Mouse (Mus musculus) limb, embryonic 11.5 days (tissue): ENCODE measurements around the gene Ndufa4l2. TPM values are rescaled to one million over a fixed set of nuclear protein-coding genes. Genes with fewer than 3 reads are reported as not detected.
A peak's percentile ranks its signal among the peaks of the same experiment; 100 is the strongest.

Experiments used
- ATAC-seq: fragments of 200-750 bp; cut with Nextera tagmentation; 2 replicates; pipeline ENCODE4 v1.8.0; 2017; ENCODE audit warnings: low read depth; ENCODE audit not compliant: insufficient number of reproducible peaks, low FRiP score, low TSS enrichment
- DNase-seq: peaks from one replicate; pipeline ENCODE4 v3.0.0-alpha.2; 2015; ENCODE audit warnings: low spot score
- H3K27ac ChIP-seq: fragments of 300-500 bp; sonication (generic); replicated peaks from 2 replicates; pipeline ENCODE4 v1.5.1; 2014; ENCODE audit warnings: low read depth, mild to moderate bottlenecking, low read length
- H3K27me3 ChIP-seq: fragments of 300-500 bp; sonication (generic); 2 replicates; pipeline ENCODE4 v1.6.1; 2014; ENCODE audit warnings: mild to moderate bottlenecking, low read length, mixed read lengths; ENCODE audit not compliant: control insufficient read depth, insufficient read depth
- H3K36me3 ChIP-seq: fragments of 300-500 bp; sonication (generic); 2 replicates; pipeline ENCODE4 v1.6.1; 2014; ENCODE audit warnings: mild to moderate bottlenecking, low read length, moderate library complexity, mixed read lengths; ENCODE audit not compliant: control insufficient read depth, insufficient read depth
- H3K4me1 ChIP-seq: fragments of 300-500 bp; sonication (generic); 2 replicates; pipeline ENCODE4 v1.6.1; 2014; ENCODE audit warnings: low read length, mixed read lengths; ENCODE audit not compliant: control insufficient read depth, insufficient read depth
- H3K4me2 ChIP-seq: fragments of 300-500 bp; sonication (generic); 2 replicates; pipeline ENCODE4 v1.6.1; 2014; ENCODE audit warnings: low read depth, mild to moderate bottlenecking, moderate library complexity; ENCODE audit not compliant: severe bottlenecking
- H3K4me3 ChIP-seq: fragments of 300-500 bp; sonication (generic); 2 replicates; pipeline ENCODE4 v1.5.1; 2014; ENCODE audit warnings: low read depth, low read length
- H3K9ac ChIP-seq: fragments of 300-500 bp; sonication (generic); 2 replicates; pipeline ENCODE4 v1.6.1; 2014; ENCODE audit warnings: mild to moderate bottlenecking, low read length
- H3K9me3 ChIP-seq: fragments of 300-500 bp; sonication (generic); 2 replicates; pipeline ENCODE4 v1.6.1; 2016; ENCODE audit warnings: low read length; ENCODE audit not compliant: control insufficient read depth
- whole genome bisulfite sequencing: fragments of 180-500 bp; shearing (Covaris S2); extraction: QIAGEN DNeasy Blood & Tissue Kit; methylation state at CpG from one replicate; pipeline ENCODE4 v1.1.7; 2014; 5-methylcytosine and 5-hydroxymethylcytosine counted together
- polyA plus RNA-seq: library from polyadenylated mRNA; unstranded; fragments of >200 nt; fragmentation: Nextera tagmentation; extraction: Ambion mirVana; gene quantifications from 2 replicates; pipeline ENCODE4 v1.2.1, GENCODE M21; 2014

Gene Ndufa4l2
- polyA plus RNA-seq, 1 experiment from 2014 or later = 0.96 TPM

DNA sequence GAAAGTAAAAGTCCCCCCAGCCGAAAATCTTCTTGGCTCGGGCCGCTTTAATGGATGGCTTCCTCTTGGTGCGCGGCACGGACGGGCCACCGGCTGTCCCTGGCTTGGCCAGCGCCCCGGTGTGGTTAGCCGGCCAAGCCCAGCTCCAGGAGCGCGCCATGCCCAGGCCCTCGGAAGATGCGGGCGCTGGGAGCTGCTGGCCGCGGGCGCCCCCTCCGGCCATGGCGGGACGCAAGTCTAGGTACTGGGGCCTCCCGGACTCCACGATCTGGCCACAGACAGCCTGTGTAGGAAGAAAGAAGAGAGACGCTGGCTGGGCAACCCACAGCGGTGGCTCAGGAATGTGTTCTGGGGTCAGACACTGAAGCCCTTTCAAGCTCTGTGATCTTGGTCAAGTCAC is 11.9 kb downstream of the Ndufa4l2 start:
- no peak overlapping the region for H3K9ac ChIP-seq
- H3K4me1 ChIP-seq = peaks cover 47% of the 10 kb centered on the region
- no peak overlapping the region for H3K27ac ChIP-seq
- peaks cover 73% of the 10 kb centered on the region for H3K27me3 ChIP-seq
- H3K36me3 ChIP-seq = no peaks in the 10 kb centered on the region
- H3K4me3 ChIP-seq = peak overlapping the region; percentile 22
- peak; percentile 75 for DNase-seq
- under 1% methylated on average over 26 of the region's 26 CpGs for WGBS
- H3K9me3 ChIP-seq = no peaks in the 10 kb centered on the region
- no peak for ATAC-seq
- peak overlapping the region; percentile 37 for H3K4me2 ChIP-seq

DNA sequence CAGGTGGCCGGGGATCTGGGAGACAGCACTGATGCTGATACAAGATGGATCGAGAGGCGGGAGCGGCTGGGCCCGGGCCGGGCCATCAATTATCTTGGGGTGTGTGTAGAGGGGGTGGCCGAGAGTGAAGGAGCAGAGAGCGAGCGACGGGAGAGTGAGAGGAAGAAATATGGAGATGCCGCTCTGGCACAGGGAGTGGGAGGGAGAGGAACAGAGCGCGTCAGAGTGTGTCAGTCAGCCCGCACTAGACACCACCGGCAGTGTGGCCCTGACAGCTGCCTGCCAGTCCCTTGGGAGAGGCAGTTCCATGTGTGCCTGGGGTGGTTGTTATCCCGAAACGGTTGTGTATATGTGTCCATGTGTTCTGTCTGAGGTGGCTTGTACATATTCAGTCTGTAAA is 12.7 kb downstream of the Ndufa4l2 start:
- Histone ChIP-seq H3K9ac (no peak overlapping the region), H3K4me2 (no peak overlapping the region), H3K9me3 (no peaks in the 10 kb centered on the region), H3K27me3 (peaks cover 81% of the 10 kb centered on the region), H3K4me1 (peaks cover 49% of the 10 kb centered on the region), H3K27ac (no peak overlapping the region), H3K36me3 (no peaks in the 10 kb centered on the region), H3K4me3 (no peak overlapping the region)
- no peak for ATAC-seq
- DNase-seq = peak; percentile 37
- 3% methylated on average over 17 of the region's 17 CpGs for WGBS

DNA sequence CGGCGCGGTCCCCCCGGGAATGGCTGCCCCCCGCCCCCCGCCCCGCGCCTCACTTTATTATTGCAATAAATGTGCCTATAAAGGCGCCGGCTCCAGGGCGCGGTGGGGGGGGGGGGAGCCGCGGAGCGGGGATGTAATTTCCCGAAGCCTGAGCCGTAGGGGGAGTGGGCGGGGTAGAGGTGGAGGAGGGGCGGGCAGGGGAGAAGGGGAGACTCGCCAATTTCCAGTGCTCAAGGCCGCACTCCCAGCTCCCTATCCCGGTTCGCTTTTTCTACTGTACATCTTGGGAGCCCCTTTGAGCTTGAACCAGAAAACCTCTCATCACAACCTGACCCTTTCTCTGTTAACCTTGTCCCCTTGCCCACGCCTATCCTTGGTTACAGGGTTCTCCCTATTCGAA is 16.2 kb downstream of the Ndufa4l2 start:
- Histone ChIP-seq H3K36me3 (no peaks in the 10 kb centered on the region), H3K4me2 (peak overlapping the region; percentile 49), H3K27ac (no peak overlapping the region), H3K4me1 (peaks cover 47% of the 10 kb centered on the region), H3K4me3 (peak overlapping the region; percentile 12), H3K27me3 (peaks cover 100% of the 10 kb centered on the region), H3K9me3 (no peaks in the 10 kb centered on the region), H3K9ac (peak overlapping the region; percentile 19; the same call in 1 of the 2 replicates)
- DNase-seq (no peak), ATAC-seq (no peak)
- under 1% methylated on average over 15 of the region's 25 CpGs for WGBS

DNA sequence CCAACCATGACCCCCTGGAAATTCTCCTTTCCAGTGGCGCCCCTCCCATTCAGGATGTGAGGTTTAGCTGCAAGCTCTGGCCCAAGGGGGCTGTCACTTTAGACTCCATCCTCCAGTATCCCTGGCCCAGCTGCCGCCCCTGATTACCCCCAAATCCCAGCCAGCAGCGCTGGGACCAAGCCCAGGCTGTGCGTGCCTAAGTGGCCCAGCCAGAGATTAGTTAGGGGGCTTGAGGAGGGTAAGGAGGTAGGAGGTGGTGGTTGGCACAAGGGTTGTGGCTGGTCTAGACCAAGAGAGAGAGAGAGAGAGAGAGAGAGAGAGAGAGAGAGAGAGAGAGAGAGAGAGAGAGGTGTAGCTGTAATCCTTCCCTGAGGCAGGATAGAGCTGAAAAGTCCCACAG is 16.8 kb downstream of the Ndufa4l2 start:
- no peak overlapping the region for H3K27ac ChIP-seq
- no peak overlapping the region for H3K4me3 ChIP-seq

DNA sequence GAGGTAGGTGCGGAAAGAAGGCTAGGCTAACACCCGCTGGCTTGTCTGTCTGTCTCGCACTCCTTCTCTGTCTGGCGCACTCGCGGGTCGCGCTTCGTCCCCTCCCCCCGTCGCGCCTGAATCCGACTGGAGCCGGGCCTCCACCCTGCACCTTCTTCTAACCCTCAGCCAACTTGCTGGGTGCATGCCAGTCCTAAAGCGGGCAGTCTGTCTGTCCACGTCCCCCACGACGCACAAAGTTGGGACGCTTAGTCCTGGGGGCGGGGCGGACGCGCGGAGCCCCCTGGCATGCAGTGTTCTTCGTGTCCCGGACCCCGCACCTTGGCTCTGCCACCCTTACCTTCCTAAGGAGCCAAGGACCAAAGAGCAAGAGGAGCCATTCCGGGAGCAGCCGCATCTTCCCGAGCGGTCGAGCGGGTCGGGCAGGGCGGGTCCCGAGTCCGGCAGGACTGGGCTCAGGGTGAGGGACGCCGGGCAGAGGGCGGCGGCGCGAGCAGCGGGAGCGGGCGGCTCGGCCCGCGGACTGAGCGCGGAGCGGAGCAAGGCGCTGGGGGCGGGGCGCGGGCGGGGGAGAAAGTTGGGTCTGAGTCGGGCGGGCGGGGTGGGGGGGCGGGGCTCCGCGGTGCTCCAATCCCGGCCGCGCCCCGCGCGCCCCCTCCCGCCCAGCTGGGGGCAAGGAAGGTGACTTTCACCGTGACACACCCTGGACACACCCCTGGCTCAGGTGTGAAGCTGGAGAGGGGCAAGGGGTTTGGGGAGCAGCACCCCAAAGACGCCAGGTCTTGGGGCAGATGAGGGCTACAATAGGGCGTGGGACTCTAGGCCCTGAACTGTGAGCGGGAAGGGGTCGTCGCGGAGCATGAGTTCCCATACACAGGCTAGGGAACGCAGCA is 19.5 kb downstream of the Ndufa4l2 start, which contains the start of gene Nxph4:
TSS of gene Nxph4 (minus strand) at position 524 of the 893 bp plus-strand sequence.
- WGBS = 1% methylated on average over 49 of the region's 78 CpGs
- Histone ChIP-seq H3K4me1 (peaks cover 30% of the 10 kb centered on the region), H3K4me3 (peak within 1 kb of the TSS; percentile 34), H3K9ac (no peak within 1 kb of the TSS), H3K9me3 (no peaks in the 10 kb centered on the region), H3K27ac (no peak within 1 kb of the TSS), H3K27me3 (peaks cover 73% of the 10 kb centered on the region), H3K4me2 (peak within 1 kb of the TSS; percentile 74), H3K36me3 (no peaks in the 10 kb centered on the region)
- ATAC-seq (no peak), DNase-seq (peak; percentile 51)

More for the DNA sequence above, 16.8 kb downstream of the Ndufa4l2 start:
- 0% methylated on average over 4 of the region's 4 CpGs for WGBS
- ATAC-seq = no peak
- peaks cover 41% of the 10 kb centered on the region for H3K4me1 ChIP-seq
- H3K9me3 ChIP-seq = no peaks in the 10 kb centered on the region
- DNase-seq = no peak
- no peak overlapping the region for H3K9ac ChIP-seq
- H3K4me2 ChIP-seq = peak overlapping the region; percentile 49; the same call in 1 of the 2 replicates
- H3K36me3 ChIP-seq = no peaks in the 10 kb centered on the region
- H3K27me3 ChIP-seq = peaks cover 100% of the 10 kb centered on the region

DNA sequence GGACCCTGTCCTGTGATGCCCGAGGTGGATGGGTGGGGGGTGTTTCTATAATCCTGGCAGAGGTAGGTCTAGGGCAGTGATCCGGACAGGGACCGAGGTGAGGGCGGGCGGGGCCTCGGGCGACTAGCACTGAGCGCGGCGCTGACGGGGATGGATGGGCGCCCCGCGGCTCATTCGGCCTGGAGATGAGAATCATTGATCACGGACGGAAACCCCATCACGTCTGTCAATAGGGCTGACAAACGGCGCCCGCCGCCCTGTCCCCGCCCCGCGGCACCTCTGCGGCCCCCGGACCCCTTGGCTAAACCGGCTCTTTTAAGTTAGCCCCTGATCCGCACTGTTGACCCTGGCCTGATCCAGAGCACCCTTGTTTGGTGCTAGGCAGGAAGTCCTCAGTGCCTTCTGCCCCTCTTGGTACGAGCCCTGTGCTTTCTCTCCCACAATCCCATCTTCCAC is 20.2 kb downstream of the Ndufa4l2 start:
- H3K27ac ChIP-seq = no peak overlapping the region
- H3K36me3 ChIP-seq = no peaks in the 10 kb centered on the region
- DNase-seq = no peak
- WGBS = under 1% methylated on average over 25 of the region's 30 CpGs
- H3K4me1 ChIP-seq = peaks cover 30% of the 10 kb centered on the region
- peak overlapping the region; percentile 34 for H3K4me3 ChIP-seq
- no peak overlapping the region for H3K9ac ChIP-seq
- peak overlapping the region; percentile 74 for H3K4me2 ChIP-seq
- H3K9me3 ChIP-seq = no peaks in the 10 kb centered on the region
- H3K27me3 ChIP-seq = peaks cover 66% of the 10 kb centered on the region
- ATAC-seq = no peak

DNA sequence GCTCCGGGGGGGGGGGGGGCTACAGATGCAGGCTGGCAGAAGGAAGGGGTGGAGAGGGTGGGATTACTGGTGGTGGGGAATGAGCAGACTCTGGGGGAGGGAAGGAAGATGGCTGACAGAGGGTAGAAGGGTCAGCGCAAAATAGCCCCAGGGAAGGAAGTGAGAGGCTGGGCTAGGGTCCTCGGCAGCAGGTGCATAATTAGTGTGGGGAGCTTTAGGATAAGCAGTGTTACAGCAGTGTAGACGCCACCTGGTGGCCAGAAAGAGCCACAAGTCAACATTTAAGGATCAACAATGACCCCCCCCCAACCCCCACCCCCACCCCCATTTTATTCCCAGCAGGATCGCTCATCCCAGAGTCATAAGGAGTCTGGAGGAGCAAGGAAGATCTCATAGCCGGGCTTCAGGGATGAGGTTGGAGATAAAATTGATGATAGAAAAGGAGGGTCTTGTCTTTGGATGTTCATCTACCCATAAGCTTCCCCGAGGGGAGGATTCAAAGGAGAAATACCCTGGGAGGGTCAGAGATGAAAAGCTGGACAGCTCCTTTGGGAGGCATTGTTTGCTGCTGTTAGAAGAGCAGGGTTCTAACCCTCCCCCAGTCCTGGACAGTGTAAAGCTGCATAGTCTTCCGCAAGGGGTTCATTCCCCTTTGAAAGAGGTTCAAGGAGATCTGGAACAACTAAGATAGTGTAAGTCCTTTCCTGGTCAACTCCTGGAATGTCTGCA is 22.0 kb downstream of the Ndufa4l2 start:
- no peak overlapping the region for H3K4me2 ChIP-seq
- H3K9me3 ChIP-seq = no peaks in the 10 kb centered on the region
- H3K36me3 ChIP-seq = peaks cover 9% of the 10 kb centered on the region; the same call in 1 of the 2 replicates
- H3K4me1 ChIP-seq = peaks cover 20% of the 10 kb centered on the region
- H3K27ac ChIP-seq = no peak overlapping the region
- ATAC-seq (no peak; the same call in 1 of the 2 replicates), DNase-seq (peak; percentile 57)
- H3K4me3 ChIP-seq = no peak overlapping the region
- WGBS = 16% methylated on average over 8 of the region's 8 CpGs
- peaks cover 48% of the 10 kb centered on the region for H3K27me3 ChIP-seq
- H3K9ac ChIP-seq = no peak overlapping the region

DNA sequence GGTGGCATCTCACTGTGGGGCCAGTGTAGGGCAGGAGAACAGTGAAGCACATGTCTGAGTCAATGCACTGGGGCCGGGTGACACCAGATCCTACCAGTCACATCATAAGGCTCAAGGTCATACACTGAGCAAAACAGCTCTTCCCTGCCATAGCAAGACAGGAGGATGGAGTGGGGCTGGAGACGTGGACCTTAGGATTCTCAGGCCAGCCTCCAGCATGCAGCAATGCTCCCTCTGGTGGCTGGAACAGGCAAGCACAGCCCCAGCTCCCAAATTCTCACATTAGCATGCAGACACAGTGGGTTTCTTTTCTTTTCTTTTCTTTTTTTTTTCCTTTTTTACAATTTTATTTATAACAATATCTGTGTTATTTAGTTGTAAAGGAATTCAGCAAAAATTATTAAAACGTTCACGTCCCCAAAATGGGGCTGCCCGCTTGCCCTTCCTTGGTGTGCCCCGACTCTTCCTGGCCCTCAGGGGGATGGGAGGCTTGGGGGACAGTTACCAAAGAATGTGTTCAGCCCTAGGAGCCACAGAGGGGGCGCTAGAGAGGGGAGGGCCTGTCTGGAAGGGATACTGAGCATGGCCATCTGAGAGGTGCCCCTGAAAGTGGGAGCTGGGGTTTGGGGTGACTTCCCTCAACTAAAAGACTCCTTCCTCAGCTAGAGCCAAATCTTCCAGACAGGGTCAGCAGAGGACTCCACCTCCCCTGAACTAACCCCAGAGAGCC is 23.3 kb downstream of the Ndufa4l2 start:
- no peak overlapping the region for H3K27ac ChIP-seq
- DNase-seq = peak; percentile 83
- no peak overlapping the region for H3K4me3 ChIP-seq
- no peaks in the 10 kb centered on the region for H3K9me3 ChIP-seq
- 25% methylated on average over 7 of the region's 7 CpGs for WGBS
- peaks cover 36% of the 10 kb centered on the region for H3K27me3 ChIP-seq
- no peak overlapping the region for H3K4me2 ChIP-seq
- H3K4me1 ChIP-seq = peaks cover 12% of the 10 kb centered on the region
- H3K9ac ChIP-seq = no peak overlapping the region
- peak; percentile 11; the same call in 1 of the 2 replicates for ATAC-seq
- H3K36me3 ChIP-seq = peaks cover 14% of the 10 kb centered on the region
